Mouse (Mus musculus) C2C12 (cell line): ENCODE measurements around the gene Dhx8. TPM values are rescaled to one million over a fixed set of nuclear protein-coding genes. Genes with fewer than 3 reads are reported as not detected.

Source experiments
- H3K27me3 ChIP-seq: one replicate; pipeline ENCODE4 v1.6.1; 2011; ENCODE audit not compliant: control insufficient read depth, insufficient read depth, insufficient read length
- H3K36me3 ChIP-seq: one replicate; pipeline ENCODE4 v1.6.1; 2011; ENCODE audit not compliant: control insufficient read depth, insufficient read depth
- H3K4me3 ChIP-seq: one replicate; pipeline ENCODE4 v1.5.1; 2011; ENCODE audit warnings: mild to moderate bottlenecking, control low read depth; ENCODE audit not compliant: poor library complexity, insufficient read depth, severe bottlenecking
- H3K79me2 ChIP-seq: one replicate; pipeline ENCODE4 v1.6.1; 2011; ENCODE audit not compliant: control insufficient read depth, insufficient read depth
- H3K79me3 ChIP-seq: one replicate; pipeline ENCODE4 v1.6.1; 2011; ENCODE audit warnings: low read depth, control low read depth
- H3ac ChIP-seq: one replicate; pipeline ENCODE3; 2011; ENCODE audit warnings: low read depth; ENCODE audit not compliant: control insufficient read depth, insufficient read length
- CEBPB ChIP-seq: IDR thresholded peaks from one replicate; pipeline ENCODE4 v1.6.1; 2011; ENCODE audit warnings: low read depth, mild to moderate bottlenecking, control low read depth, moderate library complexity
- CTCF ChIP-seq: IDR thresholded peaks from one replicate; pipeline ENCODE4 v1.5.1; 2011; ENCODE audit not compliant: control insufficient read depth, insufficient read depth, insufficient read length
- FOSL1 ChIP-seq: IDR thresholded peaks from one replicate; pipeline ENCODE4 v1.8.0; 2011; ENCODE audit warnings: mild to moderate bottlenecking, low read length; ENCODE audit not compliant: poor library complexity, insufficient read depth, severe bottlenecking
- MAX ChIP-seq: IDR thresholded peaks from one replicate; pipeline ENCODE4 v1.6.1; 2011; ENCODE audit warnings: mild to moderate bottlenecking, control low read depth
- MYOD1 ChIP-seq: IDR thresholded peaks from one replicate; pipeline ENCODE4 v1.6.1; 2011; ENCODE audit warnings: low read depth; ENCODE audit not compliant: control insufficient read depth, insufficient read length
- MYOG ChIP-seq: IDR thresholded peaks from one replicate; pipeline ENCODE4 v1.6.1; 2011; ENCODE audit not compliant: control insufficient read depth, insufficient read length; ENCODE audit errors: extremely low read depth
- USF1 ChIP-seq: IDR thresholded peaks from one replicate; pipeline ENCODE4 v1.6.1; 2011; ENCODE audit warnings: low read depth, mild to moderate bottlenecking, control low read depth, moderate library complexity
- polyA plus RNA-seq: library from polyadenylated mRNA; unstranded; fragments of >200 nt; fragmentation: generic; extraction: Trizol; gene quantifications from one replicate; pipeline ENCODE4 v1.2.1, GENCODE M21; 2012; ENCODE audit warnings: missing spikeins

Gene Dhx8
- polyA plus RNA-seq, 1 experiment: 17.1 TPM

- Histone ChIP-seq H3K79me3 (no peaks in the 10 kb centered on the region), H3K36me3 (no peaks in the 10 kb centered on the region), H3K4me3 (no peak overlapping the region), H3ac (no peak overlapping the region), H3K27me3 (no peaks in the 10 kb centered on the region), H3K79me2 (no peaks in the 10 kb centered on the region)
- TF ChIP-seq MAX: no peak
- no peak for TF ChIP-seq MYOG
- peak; percentile 82 for TF ChIP-seq CTCF
- no peak for TF ChIP-seq USF1
- no peak for TF ChIP-seq FOSL1
- no peak for TF ChIP-seq CEBPB
- TF ChIP-seq MYOD1: no peak
These were observed 81.8 kb downstream of the Dhx8 start for GRCm38 (mm10) chr11:101814375-101815102.

DNA sequence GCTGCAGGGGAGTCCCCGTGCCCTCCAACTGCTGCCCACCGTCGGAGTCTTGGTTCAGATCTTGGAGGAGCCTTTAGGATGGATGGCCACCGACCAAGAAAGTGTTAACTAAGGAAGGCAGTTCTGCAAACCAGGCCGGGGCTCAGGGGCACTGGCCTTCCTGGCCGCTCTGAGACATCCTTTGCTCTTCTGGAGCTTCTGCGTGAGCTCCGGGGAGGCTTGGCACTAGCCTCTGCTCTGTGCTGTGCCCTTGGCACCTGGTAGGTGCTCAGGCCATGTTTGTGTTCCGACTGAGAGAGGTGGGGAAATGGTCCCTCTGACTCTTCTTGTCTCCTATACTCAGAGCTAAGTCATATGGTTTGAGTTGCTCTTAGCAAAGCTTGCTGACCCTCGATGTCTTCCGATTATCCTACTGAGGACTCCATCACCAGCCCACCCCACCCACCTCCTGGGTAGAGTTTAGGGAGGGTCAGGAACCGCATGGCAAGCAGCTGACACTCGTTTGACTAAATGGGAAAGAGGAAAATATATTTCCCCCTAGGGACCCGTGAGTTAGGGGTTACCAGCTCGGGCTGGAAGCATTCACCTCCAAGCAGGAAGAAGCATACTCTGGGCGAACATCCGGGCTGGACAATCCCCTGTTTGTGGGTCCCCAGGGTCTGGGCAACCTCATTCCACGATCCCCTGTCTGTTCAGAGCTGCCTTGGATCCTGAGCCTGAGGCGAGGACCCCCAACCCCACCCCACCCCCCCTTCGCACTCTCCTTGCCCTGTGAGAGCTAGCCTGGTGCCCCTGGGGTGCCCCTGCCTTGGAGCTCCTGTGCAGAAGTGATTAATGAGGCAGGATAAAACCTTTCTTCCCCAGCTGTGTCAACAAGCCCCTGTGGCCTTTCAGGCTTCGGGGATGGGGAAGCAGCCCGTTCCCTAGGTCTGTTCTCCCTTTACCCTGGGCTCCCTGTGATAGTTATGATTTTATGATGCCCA, 82.7 kb downstream of the Dhx8 start:
- no peaks in the 10 kb centered on the region for H3K27me3 ChIP-seq
- H3K79me3 ChIP-seq: no peaks in the 10 kb centered on the region
- H3ac ChIP-seq: no peak overlapping the region
- no peaks in the 10 kb centered on the region for H3K79me2 ChIP-seq
- H3K4me3 ChIP-seq: no peak overlapping the region
- TF ChIP-seq USF1 (no peak), CEBPB (no peak), CTCF (no peak), FOSL1 (no peak), MYOG (no peak), MAX (no peak), MYOD1 (no peak)
- no peaks in the 10 kb centered on the region for H3K36me3 ChIP-seq

Other genes with a start within 250 kb of the Dhx8 start
- gene Brca1, start 181.0 kb upstream of the Dhx8 start, polyA plus RNA-seq: 5.2 TPM
- 15.7 TPM for gene Nbr1, start 180.8 kb upstream of the Dhx8 start, polyA plus RNA-seq
- gene Tmem106a, start 150.7 kb upstream of the Dhx8 start, polyA plus RNA-seq: 1.0 TPM
- gene Gm11634, start 133.7 kb upstream of the Dhx8 start, polyA plus RNA-seq: not detected
- 9.5 TPM for gene Rdm1, start 105.7 kb upstream of the Dhx8 start, polyA plus RNA-seq
- 2.5 TPM for gene Arl4d, start 67.4 kb upstream of the Dhx8 start, polyA plus RNA-seq
- 67.5 TPM for gene Etv4, start 52.5 kb downstream of the Dhx8 start, polyA plus RNA-seq
- 0.02 TPM for gene Meox1, start 161.5 kb downstream of the Dhx8 start, polyA plus RNA-seq
- gene Sost, start 234.1 kb downstream of the Dhx8 start, polyA plus RNA-seq: 0.02 TPM